23 mouse cellular contexts compared by ENCODE assay signal in the genomic region with DNA sequence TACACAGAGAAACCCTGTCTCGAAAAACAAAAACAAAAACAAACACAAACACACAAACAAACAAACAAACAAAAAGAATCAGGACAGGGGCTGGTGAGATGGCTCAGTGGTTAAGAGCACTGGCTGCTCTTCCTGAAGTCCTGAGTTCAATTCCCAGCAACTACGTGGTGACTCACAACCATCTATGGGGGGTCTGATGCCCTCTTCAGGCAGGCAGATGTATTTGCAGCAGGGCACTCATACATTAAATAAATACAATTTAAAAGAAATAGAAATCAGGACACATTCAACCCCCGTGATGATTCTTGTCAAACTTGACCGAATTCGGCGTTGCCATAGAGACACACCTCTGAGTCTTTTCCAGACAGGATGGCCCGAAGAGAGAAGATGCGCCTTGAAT. TPM values are rescaled to one million over a fixed set of nuclear protein-coding genes. Genes with fewer than 3 reads are reported as not detected.
DNase-seq lines count a peak whose midpoint lies in the region; ATAC-seq and TF ChIP-seq lines count a peak whose summit lies in the region.
"Had no signal": no experiment of that assay in that cellular context is flagged by ENCODE, and none has a peak within 500 bp of the region (broad histone marks: within the 10 kb centered on the region; RNA-seq: fewer than 3 reads in every experiment).

No protein-coding gene starts in this region.

- no peak for ATAC-seq in stomach, postnatal 0 days (ENCODE audit: low FRiP score, low TSS enrichment)
- ATAC-seq in forebrain, postnatal 0 days: no peak
- ATAC-seq: inflammation-experienced regulatory T-cells, adult 6 months had no signal

- peak; percentile 28; the same call in 1 of the 2 replicates for TF ChIP-seq CTCF in kidney, adult 2 months (conservative IDR thresholded peaks at IDR 0.05; ENCODE audit: insufficient read depth, insufficient read length, low read depth, low read length)
- peak; percentile 13; the same call in 1 of the 2 replicates for TF ChIP-seq CTCF in lung, adult 2 months (IDR thresholded peaks at IDR 0.05; ENCODE audit: insufficient read depth, low read length)
- peak; percentile 22 for TF ChIP-seq CTCF in ES-Bruce4 (IDR thresholded peaks at IDR 0.05; ENCODE audit: low read depth, low read length)
- TF ChIP-seq CTCF in stomach, postnatal 0 days (IDR thresholded peaks at IDR 0.05; ENCODE audit: low read depth): peak; percentile 52
- TF ChIP-seq CTCF in forebrain, postnatal 0 days (IDR thresholded peaks at IDR 0.05; ENCODE audit: low read depth): no peak

- no peaks in the 10 kb centered on the region for H3K4me1 ChIP-seq in kidney, adult 2 months (ENCODE audit: control insufficient read depth, insufficient read depth, low read length)
- peaks cover 7% of the 10 kb centered on the region; the same call in 1 of the 2 replicates for H3K4me1 ChIP-seq in lung, adult 2 months (ENCODE audit: control insufficient read depth, insufficient read depth, low read length)
- H3K4me1 ChIP-seq in ES-Bruce4 (ENCODE audit: control insufficient read depth, insufficient read depth, low read length): no peaks in the 10 kb centered on the region
- 0 out of 2 replicates have a peak, but pooled peaks cover 3% of the 10 kb centered on the region for H3K4me1 ChIP-seq in stomach, postnatal 0 days (replicated peaks; ENCODE audit: control insufficient read depth, insufficient read depth)
- no peaks in the 10 kb centered on the region for H3K4me1 ChIP-seq in forebrain, postnatal 0 days (ENCODE audit: insufficient read depth)

- no peaks in the 10 kb centered on the region for H3K27me3 ChIP-seq in kidney, adult 2 months (replicated peaks; ENCODE audit: control insufficient read depth, insufficient read depth, low read length)
- no peaks in the 10 kb centered on the region for H3K27me3 ChIP-seq in ES-Bruce4 (ENCODE audit: control insufficient read depth, insufficient read depth, low read length, poor library complexity, severe bottlenecking)
- no peaks in the 10 kb centered on the region for H3K27me3 ChIP-seq in stomach, postnatal 0 days (ENCODE audit: control insufficient read depth, insufficient read depth, low read length)
- no peaks in the 10 kb centered on the region for H3K27me3 ChIP-seq in forebrain, postnatal 0 days (ENCODE audit: insufficient read depth, low read length)
- H3K27me3 ChIP-seq: kidney, embryonic 15.5 days had no signal

- no peak overlapping the region for H3K4me2 ChIP-seq in stomach, postnatal 0 days (replicated peaks; ENCODE audit: low read depth)
- no peak overlapping the region for H3K4me2 ChIP-seq in forebrain, postnatal 0 days (ENCODE audit: low read depth)
- H3K4me2 ChIP-seq: kidney, embryonic 15.5 days; liver, embryonic 13.5 days had no signal

- H3K4me3 ChIP-seq in kidney, adult 2 months (ENCODE audit: insufficient read depth, low read depth, low read length): no peak overlapping the region
- no peak overlapping the region for H3K4me3 ChIP-seq in lung, adult 2 months (replicated peaks; ENCODE audit: extremely low read depth, low read depth, low read length)
- no peak overlapping the region for H3K4me3 ChIP-seq in ES-Bruce4 (ENCODE audit: low read depth, low read length)
- H3K4me3 ChIP-seq in stomach, postnatal 0 days (ENCODE audit: low read depth, low read length): no peak overlapping the region
- H3K4me3 ChIP-seq in forebrain, postnatal 0 days (ENCODE audit: low read depth, low read length): no peak overlapping the region
- H3K4me3 ChIP-seq: kidney, embryonic 15.5 days; liver, embryonic 13.5 days had no signal

- TF ChIP-seq EP300 in ES-Bruce4 (IDR thresholded peaks at IDR 0.05; ENCODE audit: insufficient read depth, low read depth, low read length): no peak
- no peak for TF ChIP-seq EP300 in stomach, postnatal 0 days (optimal IDR thresholded peaks at IDR 0.05)

- no peaks in the 10 kb centered on the region for H3K9me3 ChIP-seq in ES-Bruce4 (replicated peaks; ENCODE audit: control insufficient read depth, insufficient read depth, low read length, poor library complexity, severe bottlenecking)
- H3K9me3 ChIP-seq in stomach, postnatal 0 days (ENCODE audit: control insufficient read depth, low read length): no peaks in the 10 kb centered on the region
- H3K9me3 ChIP-seq in forebrain, postnatal 0 days (ENCODE audit: low read length): no peaks in the 10 kb centered on the region
- H3K9me3 ChIP-seq: G1E; kidney, embryonic 15.5 days; liver, embryonic 13.5 days had no signal

- H3K36me3 ChIP-seq in kidney, adult 2 months (ENCODE audit: control insufficient read depth, insufficient read depth, low read length): no peaks in the 10 kb centered on the region
- H3K36me3 ChIP-seq in ES-Bruce4 (ENCODE audit: control insufficient read depth, insufficient read depth, low read length, poor library complexity, severe bottlenecking): no peaks in the 10 kb centered on the region
- no peaks in the 10 kb centered on the region for H3K36me3 ChIP-seq in stomach, postnatal 0 days (ENCODE audit: control insufficient read depth, insufficient read depth, low read length)
- H3K36me3 ChIP-seq in forebrain, postnatal 0 days (ENCODE audit: insufficient read depth): no peaks in the 10 kb centered on the region
- H3K36me3 ChIP-seq: G1E; kidney, embryonic 15.5 days; liver, embryonic 13.5 days had no signal

- TF ChIP-seq POLR2A in kidney, adult 2 months (IDR thresholded peaks at IDR 0.05; ENCODE audit: low read depth, low read length): no peak
- no peak for TF ChIP-seq POLR2A in lung, adult 2 months (IDR thresholded peaks at IDR 0.05; ENCODE audit: borderline replicate concordance, extremely low read depth, low read depth, low read length)
- no peak for TF ChIP-seq POLR2A in ES-Bruce4 (IDR thresholded peaks at IDR 0.05; ENCODE audit: insufficient read depth, low read length)

- 88% methylated on average over 8 of the region's 8 CpGs for WGBS in kidney, adult 2 months
- WGBS in lung, adult 2 months: 84% methylated on average over 8 of the region's 8 CpGs
- WGBS in stomach, postnatal 0 days: 82% methylated on average over 8 of the region's 8 CpGs
- WGBS in forebrain, postnatal 0 days: 89% methylated on average over 8 of the region's 8 CpGs

- H3K9ac ChIP-seq in ES-Bruce4 (ENCODE audit: low read depth, poor library complexity, severe bottlenecking): no peak overlapping the region
- H3K9ac ChIP-seq in stomach, postnatal 0 days (ENCODE audit: low read length): no peak overlapping the region
- no peak overlapping the region for H3K9ac ChIP-seq in forebrain, postnatal 0 days
- H3K9ac ChIP-seq: kidney, embryonic 15.5 days; liver, embryonic 13.5 days had no signal

- no peak overlapping the region for H3K27ac ChIP-seq in kidney, adult 2 months (ENCODE audit: insufficient read depth, low read depth, low read length)
- H3K27ac ChIP-seq in ES-Bruce4 (ENCODE audit: insufficient read depth, low read length): no peak overlapping the region
- no peak overlapping the region for H3K27ac ChIP-seq in stomach, postnatal 0 days (replicated peaks)
- no peak overlapping the region for H3K27ac ChIP-seq in forebrain, postnatal 0 days (ENCODE audit: low read depth, low read length)
- H3K27ac ChIP-seq: kidney, embryonic 15.5 days; liver, embryonic 13.5 days had no signal

- no peak for DNase-seq in kidney, adult 2 months
- no peak for DNase-seq in kidney, postnatal 36 days
- DNase-seq in lung, adult 2 months: no peak
- DNase-seq in lung, postnatal 10 days: no peak
- DNase-seq in stomach, postnatal 0 days (ENCODE audit: low spot score): no peak
- no peak for DNase-seq in forebrain, postnatal 0 days
- DNase-seq: adrenal gland, postnatal 36 days; cerebellum, adult 11-12 months; cerebellum, postnatal 36 days; gastrocnemius, postnatal 10 days; heart, adult 18-20 months; heart, postnatal 4 days; layer of hippocampus, postnatal 36 days; liver, embryonic 13.5 days; right cerebral cortex, postnatal 25 days; thymus, adult 2 months had no signal

RNA-seq across cellular contexts. Expression of a gene that starts 20.9 kb away (rescaled TPM):
- 14.8 and 15.6 TPM in 2 replicates for polyA plus RNA-seq in kidney, adult 2 months (2012; rRNA removed)
- 35.6 and 39.6 TPM in 2 replicates for polyA plus RNA-seq in lung, adult 2 months (2012; rRNA removed)
- 20.7 and 31.8 TPM in 2 replicates for polyA plus RNA-seq in ES-Bruce4 (2011; ENCODE audit: insufficient read depth, insufficient read length, low read depth, missing spikeins)
- 6.4 and 7.0 TPM in 2 replicates for polyA plus RNA-seq in stomach, postnatal 0 days (2015; fragmentation: Nextera tagmentation; extraction: Ambion mirVana)
- total RNA-seq in forebrain, postnatal 0 days (2014; rRNA removed): 24.2 and 48.2 TPM in 2 replicates
- polyA plus RNA-seq in forebrain, postnatal 0 days (2015; fragmentation: Nextera tagmentation; extraction: Ambion mirVana): 10.5 and 15.9 TPM in 2 replicates

RNA-seq across cellular contexts. Expression of a gene that starts 30.1 kb away (rescaled TPM):
- polyA plus RNA-seq in kidney, adult 2 months (2012; rRNA removed): not detected in 2 replicates
- 9.0 and 10.2 TPM in 2 replicates for polyA plus RNA-seq in lung, adult 2 months (2012; rRNA removed)
- not detected in 2 replicates for polyA plus RNA-seq in ES-Bruce4 (2011; ENCODE audit: insufficient read depth, insufficient read length, low read depth, missing spikeins)
- polyA plus RNA-seq in stomach, postnatal 0 days (2015; fragmentation: Nextera tagmentation; extraction: Ambion mirVana): 0.18 and 0.33 TPM in 2 replicates
- 1.2 and 2.1 TPM in 2 replicates for total RNA-seq in forebrain, postnatal 0 days (2014; rRNA removed)
- 1.1 and 1.6 TPM in 2 replicates for polyA plus RNA-seq in forebrain, postnatal 0 days (2015; fragmentation: Nextera tagmentation; extraction: Ambion mirVana)
- total RNA-seq: G1E; gastrocnemius, postnatal 10 days; heart, postnatal 4 days had no signal
- polyA plus RNA-seq: G1E; heart, embryonic 14.5 days; inflammation-experienced regulatory T-cells, adult 6 months; liver, embryonic 13.5 days; spleen, adult 2 months; urinary bladder, adult 2 months had no signal
